Mouse (Mus musculus) E14TG2a.4 (cell line): Measurements from ENCODE around the gene Kyat3.

Experiments used
- H3K27me3 ChIP-seq: 2 replicates; pipeline ENCODE4 v1.6.1; 2014; ENCODE audit warnings: low read length, control low read depth; ENCODE audit not compliant: insufficient read depth
- H3K36me3 ChIP-seq: 2 replicates; pipeline ENCODE4 v1.6.1; 2014; ENCODE audit warnings: low read length, control low read depth; ENCODE audit not compliant: insufficient read depth
- H3K4me1 ChIP-seq: replicated peaks from 2 replicates; pipeline ENCODE4 v1.6.1; 2014; ENCODE audit warnings: low read depth, low read length, control low read depth
- H3K4me3 ChIP-seq: replicated peaks from 2 replicates; pipeline ENCODE4 v1.5.1; 2014; ENCODE audit warnings: mild to moderate bottlenecking, low read length
- H3K9me3 ChIP-seq: 2 replicates; pipeline ENCODE4 v1.6.1; 2014; ENCODE audit warnings: low read length, control low read depth
- CTCF ChIP-seq: conservative IDR thresholded peaks from 2 replicates; pipeline ENCODE4 v1.5.1; 2014; ENCODE audit warnings: low read length
- NANOG ChIP-seq: IDR thresholded peaks from 2 replicates; pipeline ENCODE4 v1.6.1; 2014; ENCODE audit warnings: borderline replicate concordance, low read length, mixed read lengths
- POU5F1 ChIP-seq: IDR thresholded peaks from 2 replicates; pipeline ENCODE4 v1.6.1; 2014; ENCODE audit warnings: low read length, borderline replicate concordance

The Kyat3 gene

GRCm38 (mm10) chr3:142743973-142744898 is 43.4 kb downstream of the Kyat3 start:
- Histone ChIP-seq H3K4me3 (0 out of 2 replicates have a peak overlapping the region, but pooled peaks have one; percentile 4), H3K36me3 (peaks cover 5% of the 10 kb centered on the region; the same call in 1 of the 2 replicates), H3K4me1 (peaks cover 19% of the 10 kb centered on the region), H3K27me3 (no peaks in the 10 kb centered on the region), H3K9me3 (no peaks in the 10 kb centered on the region)
- no peak for TF ChIP-seq POU5F1
- peak; percentile 81 for TF ChIP-seq CTCF
- TF ChIP-seq NANOG = no peak; the same call in 1 of the 2 replicates

- peaks cover 21% of the 10 kb centered on the region for H3K4me1 ChIP-seq
- no peak for TF ChIP-seq NANOG
- no peak for TF ChIP-seq POU5F1
- TF ChIP-seq CTCF = no peak
- no peak overlapping the region for H3K4me3 ChIP-seq
- no peaks in the 10 kb centered on the region for H3K9me3 ChIP-seq
- peaks cover 2% of the 10 kb centered on the region; the same call in 1 of the 2 replicates for H3K36me3 ChIP-seq
- no peaks in the 10 kb centered on the region for H3K27me3 ChIP-seq
These were observed 44.2 kb downstream of the Kyat3 start for GRCm38 (mm10) chr3:142745076-142745475.

GRCm38 (mm10) chr3:142747673-142748072 is 46.8 kb downstream of the Kyat3 start:
- TF ChIP-seq NANOG (no peak), CTCF (no peak), POU5F1 (no peak)
- Histone ChIP-seq H3K9me3 (no peaks in the 10 kb centered on the region), H3K36me3 (no peaks in the 10 kb centered on the region), H3K27me3 (no peaks in the 10 kb centered on the region), H3K4me3 (no peak overlapping the region), H3K4me1 (peaks cover 21% of the 10 kb centered on the region)

GRCm38 (mm10) chr3:142749131-142749530 is 48.3 kb downstream of the Kyat3 start:
- TF ChIP-seq POU5F1 (no peak), NANOG (no peak), CTCF (no peak)
- H3K4me3 ChIP-seq = no peak overlapping the region
- H3K27me3 ChIP-seq = no peaks in the 10 kb centered on the region
- H3K36me3 ChIP-seq = no peaks in the 10 kb centered on the region
- H3K9me3 ChIP-seq = no peaks in the 10 kb centered on the region
- peaks cover 20% of the 10 kb centered on the region for H3K4me1 ChIP-seq

GRCm38 (mm10) chr3:142755132-142755867 is 54.4 kb downstream of the Kyat3 start:
- no peak; the same call in 1 of the 2 replicates for TF ChIP-seq CTCF
- no peak for TF ChIP-seq NANOG

GRCm38 (mm10) chr3:142757841-142758240 is 57.0 kb downstream of the Kyat3 start:
- Histone ChIP-seq H3K36me3 (no peaks in the 10 kb centered on the region), H3K27me3 (peaks cover 4% of the 10 kb centered on the region; the same call in 1 of the 2 replicates), H3K9me3 (no peaks in the 10 kb centered on the region), H3K4me1 (peaks cover 54% of the 10 kb centered on the region), H3K4me3 (no peak overlapping the region)
- no peak for TF ChIP-seq POU5F1

More at GRCm38 (mm10) chr3:142755132-142755867, 54.4 kb downstream of the Kyat3 start:
- Histone ChIP-seq H3K27me3 (peaks cover 4% of the 10 kb centered on the region; the same call in 1 of the 2 replicates), H3K4me1 (peaks cover 32% of the 10 kb centered on the region), H3K36me3 (no peaks in the 10 kb centered on the region), H3K9me3 (no peaks in the 10 kb centered on the region), H3K4me3 (no peak overlapping the region)

GRCm38 (mm10) chr3:142758593-142758992 is 57.7 kb downstream of the Kyat3 start:
- Histone ChIP-seq H3K4me3 (no peak overlapping the region), H3K27me3 (peaks cover 4% of the 10 kb centered on the region; the same call in 1 of the 2 replicates), H3K9me3 (no peaks in the 10 kb centered on the region), H3K4me1 (peaks cover 57% of the 10 kb centered on the region), H3K36me3 (no peaks in the 10 kb centered on the region)
- TF ChIP-seq POU5F1 (no peak), NANOG (no peak), CTCF (no peak)

GRCm38 (mm10) chr3:142760356-142760755 is 59.5 kb downstream of the Kyat3 start:
- peak; percentile 25; the same call in 1 of the 2 replicates for TF ChIP-seq POU5F1
- no peak for TF ChIP-seq CTCF
- peaks cover 4% of the 10 kb centered on the region; the same call in 1 of the 2 replicates for H3K27me3 ChIP-seq
- no peaks in the 10 kb centered on the region for H3K9me3 ChIP-seq
- no peaks in the 10 kb centered on the region for H3K36me3 ChIP-seq
- H3K4me1 ChIP-seq = peaks cover 66% of the 10 kb centered on the region
- H3K4me3 ChIP-seq = no peak overlapping the region
